Mouse (Mus musculus) E14TG2a.4 (cell line): ENCODE data around the gene Amh.

Experiments
- CTCF ChIP-seq: conservative IDR thresholded peaks from 2 replicates; pipeline ENCODE4 v1.5.1; 2014; ENCODE audit warnings: low read length
- NANOG ChIP-seq: IDR thresholded peaks from 2 replicates; pipeline ENCODE4 v1.6.1; 2014; ENCODE audit warnings: borderline replicate concordance, low read length, mixed read lengths

DNA sequence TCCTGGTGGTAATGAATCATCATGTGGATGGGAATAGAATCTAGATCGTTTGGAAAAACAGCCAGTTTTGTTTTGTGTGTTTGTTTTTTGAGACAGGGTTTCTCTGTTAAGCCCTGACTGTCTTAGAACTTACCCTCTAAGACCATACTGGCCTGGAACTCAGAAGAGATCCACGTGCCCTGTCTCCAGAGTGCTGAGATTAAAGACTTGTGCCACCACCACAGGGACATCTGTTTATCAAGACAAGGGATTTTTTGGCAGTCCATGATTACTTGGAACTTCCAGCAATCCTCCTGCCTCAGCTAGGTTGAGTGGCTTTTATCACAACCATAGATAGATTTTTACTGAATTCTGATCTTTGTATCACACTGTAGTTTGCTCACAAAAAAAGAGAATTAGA, 19.8 kb downstream of the Amh start:
- TF ChIP-seq CTCF (no peak), NANOG (no peak)
